Mouse (Mus musculus): ENCODE measurements around the gene Naip2. TPM values are rescaled to one million over a fixed set of nuclear protein-coding genes. Genes with fewer than 3 reads are reported as not detected.
"Not testable (repeated sequence)": the region's sequence is repeated elsewhere in the genome, so short reads cannot be mapped to it uniquely, and the experiment has no call there.

Gene Naip2
- polyA plus RNA-seq (2015; fragmentation: Nextera tagmentation; extraction: Ambion mirVana): 0.28 and 0.35 TPM in 2 replicates

DNA sequence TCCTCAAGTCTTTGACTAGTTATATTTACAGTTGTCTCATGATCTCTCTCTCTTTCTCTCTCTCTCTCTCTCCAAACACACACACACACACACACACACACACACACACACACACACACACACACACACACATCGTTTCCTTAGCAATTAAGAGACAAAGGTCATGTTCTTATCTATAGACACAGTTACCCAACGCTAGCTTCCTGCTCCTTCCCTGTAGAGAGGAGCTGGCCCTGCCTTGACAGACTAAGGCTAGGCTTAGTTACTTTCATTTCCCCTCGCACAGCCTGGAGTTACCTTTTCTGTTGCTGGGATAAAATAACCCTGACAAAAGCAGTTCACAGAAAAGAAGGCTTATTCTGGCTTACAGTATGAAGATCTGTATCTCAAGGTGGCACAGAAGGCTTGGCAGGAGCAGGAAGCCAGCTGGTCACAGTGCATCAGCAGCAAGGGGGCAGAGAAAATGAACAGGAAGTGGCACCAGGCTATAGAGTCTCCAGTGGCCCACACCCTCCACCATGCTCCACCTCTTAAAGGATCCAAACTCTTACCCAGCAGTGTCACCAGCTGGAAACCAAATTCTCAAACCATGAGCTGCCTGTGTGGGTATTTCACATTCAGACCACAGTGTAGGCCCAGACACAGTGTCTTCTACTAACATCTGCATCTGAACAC, at the start of gene Naip2:
Gene Naip2 (minus strand): TSS at position 434 of the 675 bp plus-strand sequence.
- WGBS: 72% methylated on average over 3 of the region's 3 CpGs
- not testable (repeated sequence) for H3K4me2 ChIP-seq (replicated peaks); H3K9me3 ChIP-seq (replicated peaks); H3K4me3 ChIP-seq (replicated peaks); H3K27ac ChIP-seq (replicated peaks); H3K4me1 ChIP-seq; ATAC-seq (ENCODE audit: insufficient number of reproducible peaks, low FRiP score, low TSS enrichment, low read depth); H3K27me3 ChIP-seq; H3K36me3 ChIP-seq; H3K9ac ChIP-seq

DNA sequence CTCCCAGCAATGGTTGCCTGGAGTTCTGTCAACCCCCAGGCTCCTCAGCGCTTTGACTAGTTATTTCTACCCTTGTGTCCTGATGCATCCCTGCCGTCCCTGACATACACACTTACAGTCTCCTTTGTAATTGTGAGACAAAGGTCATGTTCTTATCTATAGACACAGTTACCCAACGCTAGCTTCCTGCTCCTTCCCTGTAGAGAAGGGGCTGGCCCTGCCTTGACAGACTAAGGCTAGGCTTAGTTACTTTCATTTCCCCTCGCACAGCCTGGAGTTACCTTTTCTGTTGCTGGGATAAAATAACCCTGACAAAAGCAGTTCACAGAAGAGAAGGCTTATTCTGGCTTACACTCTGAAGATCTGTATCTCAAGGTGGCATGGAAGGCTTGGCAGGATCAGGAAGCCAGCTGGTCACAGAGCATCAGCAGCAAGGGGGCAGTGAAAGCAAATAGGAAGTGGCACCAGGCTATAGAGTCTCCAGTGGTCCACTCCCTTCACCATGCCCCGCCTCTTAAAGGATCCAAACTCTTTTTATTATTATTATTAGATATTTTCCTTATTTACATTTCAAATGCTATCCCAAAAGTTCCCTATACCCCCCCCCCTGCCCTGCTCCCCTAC, 45.1 kb upstream of the Naip2 start:
- H3K4me1 ChIP-seq; H3K4me2 ChIP-seq (replicated peaks); H3K36me3 ChIP-seq; H3K9me3 ChIP-seq (replicated peaks); H3K27ac ChIP-seq (replicated peaks); ATAC-seq (ENCODE audit: insufficient number of reproducible peaks, low FRiP score, low TSS enrichment, low read depth); H3K4me3 ChIP-seq (replicated peaks); H3K27me3 ChIP-seq; H3K9ac ChIP-seq: not testable (repeated sequence)
- WGBS: 77% methylated on average over 5 of the region's 5 CpGs

DNA sequence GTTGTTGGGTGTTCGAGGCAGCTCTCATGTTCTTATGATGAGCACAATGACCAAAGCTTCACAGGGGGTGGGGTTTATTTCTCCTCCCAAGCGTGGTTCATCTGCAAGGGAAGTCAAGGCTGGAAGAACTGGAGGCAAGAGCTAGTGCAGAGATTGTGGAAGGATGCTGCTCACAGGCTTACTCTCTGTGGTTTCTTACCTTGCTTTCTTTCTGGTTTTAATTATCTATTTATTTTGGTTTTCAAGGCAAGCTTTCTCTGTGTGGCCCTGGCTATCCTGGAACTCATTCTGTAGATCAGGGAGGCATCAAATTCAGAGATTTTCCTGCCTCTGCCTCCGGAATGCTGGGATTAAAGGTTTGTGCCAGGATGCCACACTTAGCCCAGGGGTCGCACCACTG, 44.3 kb upstream of the Naip2 start, which contains the start of gene Naip5:
Gene Naip5 (minus strand): TSS at position 101 of the 400 bp plus-strand sequence.
- not testable (repeated sequence) for H3K9me3 ChIP-seq (replicated peaks); H3K4me3 ChIP-seq (replicated peaks); ATAC-seq (ENCODE audit: insufficient number of reproducible peaks, low FRiP score, low TSS enrichment, low read depth); H3K9ac ChIP-seq; H3K4me2 ChIP-seq (replicated peaks); H3K4me1 ChIP-seq; H3K27me3 ChIP-seq; H3K36me3 ChIP-seq; H3K27ac ChIP-seq (replicated peaks)
- WGBS: 76% methylated on average over 4 of the region's 4 CpGs

DNA sequence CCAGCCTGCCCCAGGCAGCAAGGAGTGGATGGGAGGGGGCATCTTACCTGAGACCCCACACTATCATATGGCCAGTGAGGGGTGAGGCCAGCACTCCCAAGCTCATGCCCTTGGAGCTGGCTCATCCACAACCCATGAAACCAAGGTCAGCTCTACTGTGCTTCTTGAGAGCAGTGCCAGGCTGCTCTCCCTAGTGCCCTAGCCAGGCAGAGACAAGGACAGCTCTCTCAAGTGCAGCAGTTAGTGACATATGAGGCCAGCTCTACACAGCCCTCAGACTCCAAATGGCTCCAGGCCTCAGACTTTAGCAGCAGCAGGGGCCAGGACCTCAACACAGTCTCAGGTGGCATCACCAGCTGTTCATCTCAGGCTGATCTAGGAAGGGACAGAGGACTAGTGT, 41.8 kb upstream of the Naip2 start:
- no peak for ATAC-seq (ENCODE audit: insufficient number of reproducible peaks, low FRiP score, low TSS enrichment, low read depth)
- Histone ChIP-seq H3K27me3 (no peaks in the 10 kb centered on the region), H3K4me2 (replicated peaks) (no peak overlapping the region), H3K9ac (no peak overlapping the region), H3K36me3 (no peaks in the 10 kb centered on the region), H3K4me3 (replicated peaks) (no peak overlapping the region), H3K27ac (replicated peaks) (no peak overlapping the region), H3K9me3 (replicated peaks) (no peaks in the 10 kb centered on the region), H3K4me1 (no peaks in the 10 kb centered on the region)

- H3K27me3 ChIP-seq; H3K9ac ChIP-seq; H3K9me3 ChIP-seq (replicated peaks); H3K27ac ChIP-seq (replicated peaks); H3K4me3 ChIP-seq (replicated peaks); ATAC-seq (ENCODE audit: insufficient number of reproducible peaks, low FRiP score, low TSS enrichment, low read depth); H3K36me3 ChIP-seq; H3K4me2 ChIP-seq (replicated peaks); H3K4me1 ChIP-seq: not testable (repeated sequence)
- 64% methylated on average over 1 of the region's 1 CpGs for WGBS
Measured at GRCm38 (mm10) chr13:100213683-100214082, 11.8 kb upstream of the Naip2 start.

DNA sequence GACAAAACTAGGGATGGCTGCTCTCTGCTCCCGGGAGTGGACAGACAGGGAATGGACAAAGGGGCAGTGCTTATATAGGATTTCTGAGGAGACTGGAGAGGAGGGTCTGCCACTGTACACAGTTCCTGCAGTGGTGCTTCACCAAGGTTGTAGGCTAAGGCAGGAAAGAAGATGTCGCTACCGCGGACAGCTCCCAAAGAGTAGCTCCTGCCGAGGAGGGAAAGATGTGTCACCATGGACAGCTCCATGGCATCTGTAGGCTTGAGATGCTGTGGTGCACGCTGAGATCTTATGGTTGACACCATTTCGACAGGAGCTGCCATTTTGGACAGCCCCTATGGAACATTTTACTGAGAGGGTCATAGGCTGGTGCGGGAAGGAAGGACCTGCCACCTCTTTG, 8.6 kb upstream of the Naip2 start:
- H3K27me3 ChIP-seq: no peaks in the 10 kb centered on the region
- no peak overlapping the region for H3K9ac ChIP-seq
- no peak for ATAC-seq (ENCODE audit: insufficient number of reproducible peaks, low FRiP score, low TSS enrichment, low read depth)
- H3K27ac ChIP-seq (replicated peaks): no peak overlapping the region
- no peak overlapping the region for H3K4me3 ChIP-seq (replicated peaks)
- H3K4me1 ChIP-seq: no peaks in the 10 kb centered on the region
- no peaks in the 10 kb centered on the region for H3K36me3 ChIP-seq
- H3K9me3 ChIP-seq (replicated peaks): no peaks in the 10 kb centered on the region
- H3K4me2 ChIP-seq (replicated peaks): no peak overlapping the region
- WGBS: 25% methylated on average over 8 of the region's 8 CpGs

- H3K9me3 ChIP-seq (replicated peaks): no peaks in the 10 kb centered on the region
- H3K36me3 ChIP-seq: no peaks in the 10 kb centered on the region
- H3K9ac ChIP-seq: no peak overlapping the region
- H3K27me3 ChIP-seq: no peaks in the 10 kb centered on the region
- no peak overlapping the region for H3K27ac ChIP-seq (replicated peaks)
- no peaks in the 10 kb centered on the region for H3K4me1 ChIP-seq
- 86% methylated on average over 1 of the region's 1 CpGs for WGBS
- ATAC-seq (ENCODE audit: insufficient number of reproducible peaks, low FRiP score, low TSS enrichment, low read depth): no peak
- H3K4me2 ChIP-seq (replicated peaks): no peak overlapping the region
- H3K4me3 ChIP-seq (replicated peaks): no peak overlapping the region
Measured at GRCm38 (mm10) chr13:100203319-100203718, 1.4 kb upstream of the Naip2 start.

GRCm38 (mm10) chr13:100200778-100201177, 1.1 kb downstream of the Naip2 start:
- Histone ChIP-seq H3K4me1 (no peaks in the 10 kb centered on the region), H3K9me3 (replicated peaks) (no peaks in the 10 kb centered on the region), H3K4me3 (replicated peaks) (no peak overlapping the region), H3K27me3 (no peaks in the 10 kb centered on the region), H3K9ac (no peak overlapping the region), H3K4me2 (replicated peaks) (no peak overlapping the region), H3K27ac (replicated peaks) (no peak overlapping the region), H3K36me3 (no peaks in the 10 kb centered on the region)
- ATAC-seq (ENCODE audit: insufficient number of reproducible peaks, low FRiP score, low TSS enrichment, low read depth): no peak

DNA sequence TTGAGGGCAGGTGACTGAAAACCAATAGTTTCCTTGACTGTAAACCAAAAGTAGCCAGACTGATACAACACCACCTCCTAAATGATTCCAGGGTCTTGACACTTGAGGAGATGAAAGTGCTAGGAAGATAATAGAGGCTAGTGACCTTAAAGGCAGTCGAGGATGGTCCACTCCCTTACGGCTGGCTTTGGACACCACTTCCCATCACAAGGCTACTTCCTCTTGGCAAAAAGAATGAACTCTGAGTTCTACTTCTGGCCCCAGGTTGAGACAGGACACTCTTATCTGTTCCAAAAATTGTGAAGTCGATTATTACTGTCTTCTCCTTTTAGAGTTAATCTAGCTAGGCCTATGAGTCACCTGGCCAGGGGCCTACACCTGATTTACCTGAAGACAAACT, 6.5 kb downstream of the Naip2 start:
- no peak overlapping the region for H3K4me2 ChIP-seq (replicated peaks)
- H3K27me3 ChIP-seq: no peaks in the 10 kb centered on the region
- H3K36me3 ChIP-seq: no peaks in the 10 kb centered on the region
- H3K4me1 ChIP-seq: no peaks in the 10 kb centered on the region
- no peak for ATAC-seq (ENCODE audit: insufficient number of reproducible peaks, low FRiP score, low TSS enrichment, low read depth)
- no peak overlapping the region for H3K27ac ChIP-seq (replicated peaks)
- no peaks in the 10 kb centered on the region for H3K9me3 ChIP-seq (replicated peaks)
- H3K4me3 ChIP-seq (replicated peaks): no peak overlapping the region
- no peak overlapping the region for H3K9ac ChIP-seq
- 77% methylated on average over 3 of the region's 3 CpGs for WGBS

DNA sequence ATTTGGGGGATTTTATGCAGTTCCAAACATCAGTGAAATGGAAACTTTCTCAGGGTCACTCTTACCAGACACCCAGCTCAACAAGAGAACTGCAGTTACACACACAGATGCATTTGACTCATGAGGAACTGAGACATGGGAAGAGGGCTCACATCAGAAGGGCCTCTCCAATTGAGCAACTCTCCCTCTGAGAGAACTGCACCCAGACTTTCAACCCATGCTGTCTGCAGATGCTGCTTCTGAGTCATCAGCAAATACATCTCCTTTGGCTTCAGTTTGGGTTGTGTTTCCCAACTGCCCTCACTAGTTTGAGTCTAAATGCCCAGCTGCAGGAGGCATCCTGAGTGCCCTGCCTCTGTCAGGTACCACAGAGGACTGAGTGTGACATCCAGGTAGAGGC, 18.8 kb downstream of the Naip2 start:
- H3K27ac ChIP-seq (replicated peaks); H3K4me1 ChIP-seq; H3K9me3 ChIP-seq (replicated peaks); H3K36me3 ChIP-seq; H3K4me2 ChIP-seq (replicated peaks); H3K4me3 ChIP-seq (replicated peaks); ATAC-seq (ENCODE audit: insufficient number of reproducible peaks, low FRiP score, low TSS enrichment, low read depth); H3K9ac ChIP-seq; H3K27me3 ChIP-seq: not testable (repeated sequence)

DNA sequence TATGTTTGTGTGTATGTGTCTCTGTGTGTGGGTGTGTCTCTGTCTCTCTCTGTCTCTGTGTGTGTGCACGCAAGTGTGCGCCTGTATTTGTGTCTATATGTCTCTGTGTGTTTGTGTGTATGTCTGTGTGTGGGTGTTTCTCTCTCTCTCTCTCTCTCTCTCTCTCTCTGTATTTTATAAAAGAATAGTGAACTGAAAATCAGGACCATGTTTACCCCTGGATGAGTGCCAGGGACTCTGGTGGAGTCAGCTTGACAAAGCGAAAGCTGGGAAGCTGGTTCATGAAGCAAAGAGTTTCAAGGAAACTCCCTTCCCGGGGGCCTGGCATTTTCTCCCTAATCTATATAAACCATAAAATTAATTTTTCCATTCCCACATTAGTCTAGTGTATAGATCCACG, 27.5 kb downstream of the Naip2 start:
- not testable (repeated sequence) for H3K9me3 ChIP-seq (replicated peaks); H3K4me3 ChIP-seq (replicated peaks); H3K36me3 ChIP-seq; H3K9ac ChIP-seq; H3K4me2 ChIP-seq (replicated peaks); H3K27me3 ChIP-seq; H3K4me1 ChIP-seq; H3K27ac ChIP-seq (replicated peaks); ATAC-seq (ENCODE audit: insufficient number of reproducible peaks, low FRiP score, low TSS enrichment, low read depth)
- 60% methylated on average over 3 of the region's 5 CpGs for WGBS

- H3K4me1 ChIP-seq; H3K36me3 ChIP-seq; H3K4me2 ChIP-seq (replicated peaks); ATAC-seq (ENCODE audit: insufficient number of reproducible peaks, low FRiP score, low TSS enrichment, low read depth); H3K9me3 ChIP-seq (replicated peaks); H3K4me3 ChIP-seq (replicated peaks); H3K27me3 ChIP-seq; H3K27ac ChIP-seq (replicated peaks); H3K9ac ChIP-seq: not testable (repeated sequence)
- 63% methylated on average over 2 of the region's 2 CpGs for WGBS
Measured at GRCm38 (mm10) chr13:100166378-100166777, 35.5 kb downstream of the Naip2 start.
